Mouse (Mus musculus) kidney, postnatal 10 days (tissue): ENCODE data around the gene Gm2a.
A peak's percentile ranks its signal among the peaks of the same experiment; 100 is the strongest.
"Not testable (repeated sequence)": the region's sequence is repeated elsewhere in the genome, so short reads cannot be mapped to it uniquely, and the experiment has no call there.

ENCODE experiments used
- DNase-seq: peaks from one replicate; pipeline ENCODE4 v3.0.0; 2021; ENCODE audit warnings: mixed read lengths

The Gm2a gene

GRCm38 (mm10) chr11:55097463-55098188 is at the start of gene Gm2a:
Gm2a (plus strand) TSS chr11:55098115.
- DNase-seq = peak; percentile 97

DNA sequence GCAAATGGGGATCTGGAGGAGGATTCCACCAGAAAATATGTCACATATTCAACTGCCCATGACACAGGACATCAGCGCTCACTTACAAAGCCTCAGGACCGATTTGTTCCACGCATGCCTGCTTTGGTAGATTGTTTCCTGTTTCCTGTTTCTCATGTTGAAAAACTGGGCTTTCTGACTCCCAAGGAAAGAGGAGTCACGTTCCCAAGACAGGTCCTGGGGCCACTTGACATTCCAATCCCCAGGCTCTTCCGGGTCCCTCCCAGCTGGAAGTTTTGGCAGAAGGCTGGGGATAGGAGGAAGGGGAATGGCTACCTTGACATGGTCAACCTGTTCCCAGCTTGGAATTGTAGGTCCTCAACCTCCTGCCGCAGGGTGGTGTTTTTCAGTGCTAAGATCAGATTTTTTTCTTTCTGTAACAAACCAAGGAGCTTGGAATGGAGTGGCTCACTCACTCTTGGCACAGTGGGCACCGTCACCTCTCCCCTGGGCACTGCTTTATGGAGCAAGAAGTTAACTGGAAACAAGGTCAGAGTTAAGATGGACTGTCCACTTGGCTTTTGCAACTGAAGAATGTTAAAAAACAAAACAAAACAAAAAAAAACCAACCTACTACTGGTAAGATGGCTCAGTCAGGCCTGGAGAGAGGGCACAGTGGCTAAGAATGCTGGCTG is 46.9 kb upstream of the Gm2a start:
- DNase-seq = peak; percentile 26

- no peak for DNase-seq
Observed at GRCm38 (mm10) chr11:55057511-55057910, 40.4 kb upstream of the Gm2a start.

- no peak for DNase-seq
Observed at GRCm38 (mm10) chr11:55060802-55061201, 37.1 kb upstream of the Gm2a start.

- DNase-seq = no peak
Observed at GRCm38 (mm10) chr11:55062856-55063255, 35.1 kb upstream of the Gm2a start.

GRCm38 (mm10) chr11:55066921-55067320 is 31.0 kb upstream of the Gm2a start:
- DNase-seq = no peak

GRCm38 (mm10) chr11:55069023-55069422 is 28.9 kb upstream of the Gm2a start:
- DNase-seq = no peak

DNA sequence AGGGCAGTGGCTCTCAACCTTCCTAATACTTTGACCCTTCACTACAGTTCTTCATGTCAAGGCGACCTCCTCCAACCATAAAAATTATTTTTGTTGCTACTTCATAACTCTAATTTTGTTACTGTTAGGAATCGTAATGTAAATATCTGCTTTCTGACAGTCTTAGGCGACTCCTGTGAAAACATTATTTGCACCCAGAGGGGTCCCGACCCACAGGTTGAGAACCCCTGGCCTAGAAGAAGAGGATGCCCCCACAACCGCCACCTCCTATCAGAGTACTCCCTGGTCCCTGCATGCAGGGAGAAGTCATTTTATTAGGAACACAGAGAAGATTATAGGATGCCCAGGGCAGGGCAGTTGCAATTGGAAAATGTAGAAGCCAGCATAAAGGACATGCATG is 26.6 kb upstream of the Gm2a start:
- DNase-seq = no peak

GRCm38 (mm10) chr11:55072467-55072866 is 25.4 kb upstream of the Gm2a start:
- no peak for DNase-seq

DNA sequence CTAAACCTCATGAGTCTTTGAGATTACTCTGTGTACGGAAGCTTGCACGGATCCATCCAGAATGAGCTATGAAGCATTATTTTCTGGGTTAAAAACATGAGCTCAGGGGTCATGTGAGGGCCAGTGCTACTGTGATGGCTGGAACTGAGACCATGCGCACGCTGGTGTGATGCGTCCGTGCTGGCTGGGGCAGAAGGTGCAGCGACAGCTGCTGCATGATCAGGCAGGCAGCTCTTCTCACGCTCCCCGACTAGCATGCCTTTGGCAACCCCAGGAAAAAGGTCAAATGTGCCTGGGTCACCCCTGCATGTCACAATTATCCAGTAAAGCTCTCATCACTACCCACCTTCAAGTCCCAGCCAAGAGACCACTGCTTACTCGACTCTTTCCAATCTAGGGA is 24.7 kb upstream of the Gm2a start:
- no peak for DNase-seq

- peak; percentile 54 for DNase-seq
Observed at GRCm38 (mm10) chr11:55075602-55076001, 22.3 kb upstream of the Gm2a start.

DNA sequence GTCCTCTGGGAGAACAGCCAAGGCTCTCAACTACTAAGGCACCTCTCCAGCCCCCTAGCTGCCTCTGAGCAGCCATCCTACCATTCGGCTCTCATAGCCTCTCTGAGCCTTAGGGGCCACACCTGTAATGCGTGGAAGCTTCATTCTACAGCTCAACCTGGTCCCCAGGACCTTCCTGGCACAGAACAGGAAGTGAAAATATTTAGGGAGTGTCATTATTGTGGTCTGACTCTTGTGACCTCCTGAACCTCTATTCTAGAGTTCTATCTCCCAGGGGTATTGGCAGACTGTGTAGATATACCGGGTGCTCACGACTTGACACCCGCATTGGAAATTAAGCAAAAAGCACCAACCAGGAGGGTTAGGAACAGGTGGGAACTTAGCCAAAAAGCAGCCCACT is 21.7 kb upstream of the Gm2a start:
- DNase-seq = no peak

GRCm38 (mm10) chr11:55077331-55078231 is 20.3 kb upstream of the Gm2a start, which contains the start of gene Ccdc69:
Ccdc69 (minus strand) TSS chr11:55078131.
- DNase-seq = peak; percentile 71

DNA sequence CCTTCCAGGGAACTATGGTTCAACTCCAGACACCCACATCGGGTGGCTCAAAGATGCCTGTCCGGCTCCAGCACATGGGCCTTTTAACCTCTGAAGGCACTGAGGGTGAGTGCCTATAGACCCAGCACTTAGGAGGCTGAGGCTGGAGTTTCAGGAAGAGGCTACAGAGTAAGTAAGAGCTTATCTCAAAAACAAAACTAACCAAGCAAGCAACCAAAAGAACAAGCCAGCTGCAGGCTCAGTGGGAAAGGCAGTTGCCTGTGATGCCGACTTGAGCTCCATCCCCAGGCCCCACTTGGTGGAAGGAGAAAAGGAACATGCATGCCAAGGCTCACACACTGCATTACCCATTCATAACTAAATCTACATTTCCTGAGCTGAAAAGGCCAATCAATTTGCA is 19.4 kb upstream of the Gm2a start:
- DNase-seq = no peak

DNA sequence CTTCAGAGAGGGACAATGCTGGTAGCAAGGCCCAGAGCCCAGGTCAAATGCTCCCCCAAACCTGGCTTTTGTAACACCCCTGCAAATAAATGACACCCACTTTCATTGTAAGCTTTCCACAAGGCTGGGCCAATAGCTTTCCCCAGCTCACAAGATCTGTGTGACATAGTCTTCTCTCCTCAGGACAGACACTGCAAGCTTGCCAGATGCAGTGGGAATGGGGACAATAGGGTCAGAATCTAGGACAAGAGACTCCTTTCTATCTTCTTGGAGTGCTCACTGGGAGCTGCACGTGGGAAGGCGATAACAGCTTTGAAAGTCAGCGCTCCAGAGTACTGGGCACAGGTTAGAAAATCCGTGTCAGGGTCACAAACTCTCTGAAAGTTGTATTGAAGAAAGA is 18.7 kb upstream of the Gm2a start:
- DNase-seq = no peak

- no peak for DNase-seq
Observed at GRCm38 (mm10) chr11:55081206-55081605, 16.7 kb upstream of the Gm2a start.

DNA sequence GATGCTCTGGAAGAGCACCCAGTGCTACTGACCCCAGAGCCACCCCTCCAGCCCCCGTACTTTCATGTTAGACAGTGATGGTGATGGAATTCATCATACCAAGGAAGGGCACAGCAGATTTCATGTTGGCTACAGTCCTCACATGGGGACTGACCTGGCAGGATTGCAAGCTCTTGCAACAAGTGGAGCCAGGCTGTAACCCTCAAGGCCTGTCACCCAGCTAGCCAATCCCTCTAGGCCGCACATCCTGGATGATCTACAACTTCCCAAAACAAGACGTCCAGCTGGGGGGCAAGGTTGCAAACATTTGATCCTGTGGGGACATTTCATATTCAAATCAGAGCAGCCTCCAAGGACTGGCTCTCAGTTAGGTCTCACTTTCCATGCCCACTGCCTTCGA is 13.3 kb upstream of the Gm2a start:
- DNase-seq = peak; percentile 60

DNA sequence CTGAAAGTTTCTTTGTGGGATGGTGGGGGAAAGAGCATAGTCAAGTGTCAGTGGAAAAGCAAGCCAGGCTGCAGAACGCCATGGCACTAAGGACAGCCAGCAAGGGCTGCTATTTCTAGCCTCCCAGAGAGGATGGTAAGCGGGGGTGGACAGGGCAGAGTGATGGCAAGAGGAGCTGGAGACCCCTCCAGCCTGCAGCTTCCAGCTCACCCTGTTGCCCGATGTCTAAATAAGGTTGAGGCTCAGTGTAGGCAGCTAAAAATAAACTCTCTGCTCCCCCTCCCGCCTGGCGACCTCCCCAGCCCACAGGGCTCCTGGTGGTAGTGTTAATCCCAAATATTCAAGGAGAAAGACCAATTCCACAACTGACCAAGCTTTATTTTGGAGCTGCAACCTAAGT is 12.5 kb upstream of the Gm2a start:
- no peak for DNase-seq

- DNase-seq = peak; percentile 85
Observed at GRCm38 (mm10) chr11:55087006-55087405, 10.9 kb upstream of the Gm2a start.

DNA sequence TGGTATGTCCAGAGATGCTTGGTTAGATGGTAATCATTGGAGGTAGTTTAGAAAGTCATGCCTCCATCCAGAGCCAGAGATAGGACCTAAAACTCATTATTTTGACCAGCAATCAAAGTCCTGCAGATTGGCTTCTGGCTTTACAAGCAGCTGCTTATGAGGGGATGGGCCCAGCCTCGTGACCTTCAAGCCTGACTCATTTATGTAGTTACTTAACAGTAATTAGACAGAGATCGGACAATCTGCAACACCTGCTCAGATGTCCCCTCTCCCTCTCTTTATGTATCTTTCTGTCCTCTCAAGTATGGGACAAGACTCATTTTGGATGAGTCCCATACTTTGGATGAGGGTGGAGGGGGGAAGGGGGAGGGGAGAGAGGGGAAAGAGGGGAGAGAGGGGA is 8.0 kb upstream of the Gm2a start:
- DNase-seq = no peak

GRCm38 (mm10) chr11:55093096-55093495 is 4.8 kb upstream of the Gm2a start:
- DNase-seq = no peak

GRCm38 (mm10) chr11:55096296-55096695 is 1.6 kb upstream of the Gm2a start:
- not testable (repeated sequence) for DNase-seq

GRCm38 (mm10) chr11:55096731-55097462 is 1.0 kb upstream of the Gm2a start:
- no peak for DNase-seq
